Mouse (Mus musculus) bone marrow, adult 2 months (tissue): ENCODE data around the gene Asb18. TPM values are rescaled to one million over a fixed set of nuclear protein-coding genes. Genes with fewer than 3 reads are reported as not detected.

Experiments
- H3K27ac ChIP-seq: fragments of 200-500 bp; 2 replicates; pipeline ENCODE4 v1.5.1; 2012; ENCODE audit warnings: low read depth, mild to moderate bottlenecking, control low read depth, inconsistent platforms, low read length; ENCODE audit not compliant: control insufficient read depth, poor library complexity, insufficient read depth
- H3K4me1 ChIP-seq: fragments of 200-500 bp; 2 replicates; pipeline ENCODE4 v1.6.1; 2011; ENCODE audit warnings: low read length; ENCODE audit not compliant: control insufficient read depth, insufficient read depth
- H3K4me3 ChIP-seq: fragments of 200-500 bp; replicated peaks from 2 replicates; pipeline ENCODE3; 2011; ENCODE audit warnings: mild to moderate bottlenecking, low read depth, low read length, control low read depth; ENCODE audit not compliant: control insufficient read depth
- CTCF ChIP-seq: fragments of 200-500 bp; IDR thresholded peaks from 2 replicates; pipeline ENCODE4 v1.5.1; 2011; ENCODE audit warnings: low read length, control low read depth; ENCODE audit not compliant: control insufficient read depth, insufficient read depth
- POLR2A ChIP-seq: fragments of 200-500 bp; IDR thresholded peaks from 2 replicates; pipeline ENCODE4 v1.6.1; 2011; ENCODE audit warnings: low read depth, mild to moderate bottlenecking, control low read depth, low read length, borderline replicate concordance; ENCODE audit not compliant: control insufficient read depth
- WGBS: fragments of 180-500 bp; shearing (Covaris S2); methylation state at CpG from one replicate; pipeline ENCODE4 v1.1.7; 2018; 5-methylcytosine and 5-hydroxymethylcytosine counted together
- polyA plus RNA-seq: library from polyadenylated mRNA; stranded (reverse); fragments of >200 nt; gene quantifications from 2 replicates; pipeline ENCODE4 v1.2.4, GENCODE M21; 2011; ENCODE audit warnings: low replicate concordance; ENCODE audit not compliant: missing spikeins, insufficient read depth, insufficient read length

Asb18 gene
- polyA plus RNA-seq, 1 experiment: not detected

- Histone ChIP-seq H3K4me1 (no peaks in the 10 kb centered on the region), H3K27ac (no peak overlapping the region), H3K4me3 (no peak overlapping the region)
- no peak for TF ChIP-seq CTCF
- TF ChIP-seq POLR2A: no peak
- WGBS: 17% methylated on average over 6 of the region's 6 CpGs
Observed at GRCm38 (mm10) chr1:89929181-89929580, 85.3 kb downstream of the Asb18 start.

GRCm38 (mm10) chr1:89928676-89929075, 85.8 kb downstream of the Asb18 start:
- no peaks in the 10 kb centered on the region for H3K4me1 ChIP-seq
- no peak overlapping the region for H3K27ac ChIP-seq
- 72% methylated on average over 25 of the region's 25 CpGs for WGBS
- TF ChIP-seq CTCF (no peak), POLR2A (no peak)
- H3K4me3 ChIP-seq: no peak overlapping the region

GRCm38 (mm10) chr1:89927061-89927661, 87.3 kb downstream of the Asb18 start:
- 2% methylated on average over 36 of the region's 36 CpGs for WGBS
- H3K27ac ChIP-seq: no peak overlapping the region

GRCm38 (mm10) chr1:89926583-89927060, 87.8 kb downstream of the Asb18 start:
- WGBS: 35% methylated on average over 9 of the region's 9 CpGs
- TF ChIP-seq POLR2A (no peak), CTCF (no peak)
- Histone ChIP-seq H3K27ac (no peak overlapping the region), H3K4me3 (no peak overlapping the region), H3K4me1 (no peaks in the 10 kb centered on the region)

More at GRCm38 (mm10) chr1:89927061-89927661, 87.3 kb downstream of the Asb18 start:
- no peaks in the 10 kb centered on the region for H3K4me1 ChIP-seq
- no peak overlapping the region for H3K4me3 ChIP-seq
- no peak for TF ChIP-seq POLR2A
- no peak for TF ChIP-seq CTCF

GRCm38 (mm10) chr1:89925501-89926190, 88.8 kb downstream of the Asb18 start:
- Histone ChIP-seq H3K4me1 (no peaks in the 10 kb centered on the region), H3K4me3 (no peak overlapping the region), H3K27ac (no peak overlapping the region)
- 81% methylated on average over 12 of the region's 12 CpGs for WGBS
- TF ChIP-seq CTCF (no peak), POLR2A (no peak)

- H3K27ac ChIP-seq: no peak overlapping the region
- TF ChIP-seq CTCF (no peak), POLR2A (no peak)
- 30% methylated on average over 14 of the region's 14 CpGs for WGBS
- H3K4me1 ChIP-seq: no peaks in the 10 kb centered on the region
- H3K4me3 ChIP-seq: no peak overlapping the region
Observed at GRCm38 (mm10) chr1:89923642-89924020, 90.8 kb downstream of the Asb18 start.

GRCm38 (mm10) chr1:89922883-89923641, 91.4 kb downstream of the Asb18 start:
- H3K27ac ChIP-seq: no peak overlapping the region
- TF ChIP-seq CTCF: no peak
- TF ChIP-seq POLR2A: no peak
- 4% methylated on average over 41 of the region's 41 CpGs for WGBS
- H3K4me1 ChIP-seq: no peaks in the 10 kb centered on the region
- no peak overlapping the region for H3K4me3 ChIP-seq

GRCm38 (mm10) chr1:89922282-89922681, 92.2 kb downstream of the Asb18 start:
- Histone ChIP-seq H3K27ac (no peak overlapping the region), H3K4me1 (no peaks in the 10 kb centered on the region), H3K4me3 (no peak overlapping the region)
- no peak for TF ChIP-seq POLR2A
- TF ChIP-seq CTCF: no peak
- WGBS: 7% methylated on average over 7 of the region's 7 CpGs
